10 mouse cellular contexts compared by ENCODE assay signal in genomic region chr19:32501414-32501813, GRCm38 (mm10). TPM values are rescaled to one million over a fixed set of nuclear protein-coding genes. Genes with fewer than 3 reads are reported as not detected.
DNase-seq lines count a peak whose midpoint lies in the region; ATAC-seq and TF ChIP-seq lines count a peak whose summit lies in the region.
"Had no signal": no experiment of that assay in that cellular context is flagged by ENCODE, and none has a peak within 500 bp of the region (broad histone marks: within the 10 kb centered on the region; RNA-seq: fewer than 3 reads in every experiment).

No protein-coding gene starts in this region.

- 82% methylated on average over 6 of the region's 6 CpGs for WGBS in midbrain, postnatal 0 days

- no peak overlapping the region for H3K4me3 ChIP-seq in layer of hippocampus, adult 2 months
- no peak overlapping the region for H3K4me3 ChIP-seq in midbrain, postnatal 0 days (ENCODE audit: low read depth, low read length)
- H3K4me3 ChIP-seq: myocyte had no signal

- peaks cover 11% of the 10 kb centered on the region; the same call in 1 of the 2 replicates for H3K36me3 ChIP-seq in midbrain, postnatal 0 days (ENCODE audit: insufficient read depth, low read length)

- H3K9me3 ChIP-seq in midbrain, postnatal 0 days (ENCODE audit: low read length) = no peaks in the 10 kb centered on the region

- no peak for DNase-seq in layer of hippocampus, adult 2 months (ENCODE audit: low spot score in 2 of 2)
- DNase-seq in layer of hippocampus, adult 11-12 months (ENCODE audit: low spot score) = no peak
- peak; percentile 73 for DNase-seq in MN1 (ENCODE audit: low spot score)
- peak; percentile 50 for DNase-seq in midbrain, postnatal 0 days (ENCODE audit: low spot score)
- no peak for DNase-seq in layer of hippocampus, postnatal 36 days
- no peak for DNase-seq in heart, postnatal 14 days
- DNase-seq in spleen, postnatal 14 days (ENCODE audit: low spot score in 2 of 2) = no peak
- DNase-seq: gastrocnemius, postnatal 25 days had no signal

- no peak overlapping the region for H3K4me2 ChIP-seq in midbrain, postnatal 0 days (ENCODE audit: low read depth, low read length, poor library complexity, severe bottlenecking)

- no peak overlapping the region for H3K9ac ChIP-seq in midbrain, postnatal 0 days (replicated peaks; ENCODE audit: low read length, poor library complexity, severe bottlenecking)

- no peaks in the 10 kb centered on the region for H3K27me3 ChIP-seq in midbrain, postnatal 0 days (ENCODE audit: insufficient read depth, low read length)

- peak; percentile 81 for ATAC-seq in erythroblast, adult 5-6 weeks (replicated peaks; ENCODE audit: low FRiP score, poor library complexity, severe bottlenecking)
- peak; percentile 41; the same call in 1 of the 2 replicates for ATAC-seq in midbrain, postnatal 0 days (ENCODE audit: low FRiP score)

- intact Hi-C loops in heart, postnatal 14 days (cut with DNase I) = loop anchor here (2.0 kb wide), 1 partner anchor 189 kb away; no protein-coding TSS in a partner anchor

- no peak overlapping the region for H3K27ac ChIP-seq in layer of hippocampus, adult 2 months
- H3K27ac ChIP-seq in midbrain, postnatal 0 days (ENCODE audit: low read depth, low read length) = no peak overlapping the region

- no peaks in the 10 kb centered on the region for H3K4me1 ChIP-seq in midbrain, postnatal 0 days (ENCODE audit: insufficient read depth, low read length)

- TF ChIP-seq CTCF in layer of hippocampus, adult 2 months (conservative IDR thresholded peaks at IDR 0.05) = peak; percentile 93
- peak; percentile 80 for TF ChIP-seq CTCF in midbrain, postnatal 0 days (IDR thresholded peaks at IDR 0.05)

RNA-seq across cellular contexts. Expression of gene Minpp1, which starts 15.8 kb away (rescaled TPM):
- total RNA-seq in layer of hippocampus, adult 2 months (2021) = 10 to 100 TPM; 58.2 to 64.3 TPM
- 29.3 and 34.2 TPM in 2 replicates for total RNA-seq in erythroblast, adult 5-6 weeks (2015; ENCODE audit: low replicate concordance)
- 26.8 and 35.7 TPM in 2 replicates for total RNA-seq in erythroblast, adult 5-6 weeks (2017; ENCODE audit: low replicate concordance)
- total RNA-seq in midbrain, postnatal 0 days (2014; rRNA removed) = 92.6 and 122 TPM in 2 replicates
- polyA plus RNA-seq in midbrain, postnatal 0 days (2015; fragmentation: Nextera tagmentation; extraction: Ambion mirVana) = 63.1 and 70.2 TPM in 2 replicates
- total RNA-seq in layer of hippocampus, postnatal 36 days (2021) = 10 to 100 TPM; 53.1 to 64.6 TPM
- 10 to 100 TPM; 19.3 to 20.3 TPM for total RNA-seq in heart, postnatal 14 days (2021)

RNA-seq across cellular contexts. Expression of gene Rpl9-ps6, which starts 35.0 kb away (rescaled TPM):
- 10 to 100 TPM; 30.6 to 35.4 TPM for total RNA-seq in layer of hippocampus, adult 2 months (2021)
- total RNA-seq in erythroblast, adult 5-6 weeks (2015; ENCODE audit: low replicate concordance) = 50.4 and 59.9 TPM in 2 replicates
- 10.4 and 14.2 TPM in 2 replicates for total RNA-seq in erythroblast, adult 5-6 weeks (2017; ENCODE audit: low replicate concordance)
- 39.8 and 71.7 TPM in 2 replicates for total RNA-seq in midbrain, postnatal 0 days (2014; rRNA removed)
- polyA plus RNA-seq in midbrain, postnatal 0 days (2015; fragmentation: Nextera tagmentation; extraction: Ambion mirVana) = 48.9 and 51.6 TPM in 2 replicates
- total RNA-seq in layer of hippocampus, postnatal 36 days (2021) = 10 to 100 TPM; 28.6 to 35.9 TPM
- total RNA-seq in heart, postnatal 14 days (2021) = 10 to 100 TPM; 19.7 to 27.8 TPM

Comparison
In these comparisons a context has a peak if more than half of its experiments do, and no peak if none do; other contexts are left out.
1. DNase-seq: peak in MN1 (single experiment) and midbrain, postnatal 0 days (single experiment); none in layer of hippocampus, adult 2 months (0 of 2), layer of hippocampus, adult 11-12 months (single experiment), layer of hippocampus, postnatal 36 days (0 of 2), heart, postnatal 14 days (0 of 2) and spleen, postnatal 14 days (0 of 2).